ENCODE assay signal across 26 mouse cellular contexts in genomic region chr6:72241843-72242154, GRCm38 (mm10). TPM values are rescaled to one million over a fixed set of nuclear protein-coding genes. Genes with fewer than 3 reads are reported as not detected.
DNase-seq lines count a peak whose midpoint lies in the region; ATAC-seq lines count a peak whose summit lies in the region.
"Had no signal": no experiment of that assay in that cellular context is flagged by ENCODE, and none has a peak within 500 bp of the region (broad histone marks: within the 10 kb centered on the region; RNA-seq: fewer than 3 reads in every experiment).

No protein-coding gene starts in this region.

- H3K4me2 ChIP-seq in embryonic facial prominence, embryonic 13.5 days, result peak overlapping the region; percentile 24
- peak overlapping the region; percentile 28; the same call in 1 of the 2 replicates for H3K4me2 ChIP-seq in heart, embryonic 14.5 days (ENCODE audit: low read length)
- peak overlapping the region; percentile 8; the same call in 1 of the 2 replicates for H3K4me2 ChIP-seq in lung, embryonic 16.5 days (ENCODE audit: low read depth, low read length)
- H3K4me2 ChIP-seq in midbrain, embryonic 11.5 days, result no peak overlapping the region
- H3K4me2 ChIP-seq: forebrain, embryonic 13.5 days; neural tube, embryonic 15.5 days had no signal

- no peak overlapping the region; the same call in 1 of the 2 replicates for H3K9ac ChIP-seq in embryonic facial prominence, embryonic 13.5 days
- 0 out of 2 replicates have a peak overlapping the region, but pooled peaks have one; percentile 22 for H3K9ac ChIP-seq in heart, embryonic 14.5 days (ENCODE audit: low read length)
- H3K9ac ChIP-seq in lung, embryonic 16.5 days (ENCODE audit: low read length), result peak overlapping the region; percentile 37
- H3K9ac ChIP-seq in midbrain, embryonic 11.5 days (ENCODE audit: low read length), result no peak overlapping the region
- H3K9ac ChIP-seq: forebrain, embryonic 13.5 days; neural tube, embryonic 15.5 days had no signal

- ATAC-seq in embryonic facial prominence, embryonic 13.5 days (ENCODE audit: insufficient number of reproducible peaks, insufficient read depth, low FRiP score, low TSS enrichment, low read depth), result no peak
- ATAC-seq in heart, embryonic 14.5 days (ENCODE audit: insufficient number of reproducible peaks, insufficient read depth, low FRiP score, low read depth), result no peak
- no peak for ATAC-seq in lung, embryonic 16.5 days (ENCODE audit: low read depth)
- ATAC-seq in midbrain, embryonic 11.5 days (ENCODE audit: low FRiP score), result no peak
- ATAC-seq: forebrain, embryonic 13.5 days; hindbrain, embryonic 16.5 days; intestine, embryonic 16.5 days; midbrain, embryonic 16.5 days had no signal

- peaks cover 75% of the 10 kb centered on the region for H3K4me1 ChIP-seq in embryonic facial prominence, embryonic 13.5 days
- H3K4me1 ChIP-seq in embryonic facial prominence, embryonic 10.5 days, result peaks cover 47% of the 10 kb centered on the region
- peaks cover 45 to 58% of the 10 kb centered on the region in 2 experiments for H3K4me1 ChIP-seq in heart, embryonic 14.5 days (ENCODE audit: control insufficient read depth in 2 of 2, insufficient read depth in 2 of 2, low read length in 2 of 2)
- peaks cover 73% of the 10 kb centered on the region for H3K4me1 ChIP-seq in lung, embryonic 16.5 days (replicated peaks; ENCODE audit: control insufficient read depth, insufficient read depth, low read length)
- no peaks in the 10 kb centered on the region; the same call in 1 of the 2 replicates for H3K4me1 ChIP-seq in midbrain, embryonic 11.5 days (ENCODE audit: control insufficient read depth, insufficient read depth, low read length)

- no peak for DNase-seq in embryonic facial prominence, embryonic 10.5 days (ENCODE audit: low spot score)
- no peak for DNase-seq in heart, adult 8-10 months (ENCODE audit: low spot score)
- no peak for DNase-seq in lung, postnatal 14 days
- no peak for DNase-seq in midbrain, embryonic 11.5 days (ENCODE audit: low spot score, missing footprints)
- DNase-seq: cerebellum, adult 2 months; cerebellum, postnatal 36 days; gastrocnemius, postnatal 10 days; kidney, postnatal 36 days; liver; lung, adult 2 months; right cerebral cortex, postnatal 14 days; spleen, adult 18-20 months; thymus, postnatal 36 days had no signal

- 0 out of 2 replicates have a peak overlapping the region, but pooled peaks have one; percentile 66 for H3K27ac ChIP-seq in embryonic facial prominence, embryonic 13.5 days
- no peak overlapping the region for H3K27ac ChIP-seq in embryonic facial prominence, embryonic 10.5 days (replicated peaks)
- peak overlapping the region; percentile 47 to 53; a peak in 3 of 4 replicates for H3K27ac ChIP-seq in heart, embryonic 14.5 days (replicated peaks in 1 of 2; ENCODE audit: control insufficient read depth in 1 of 2, insufficient read depth in 1 of 2, low read depth in 2 of 2, low read length in 2 of 2)
- H3K27ac ChIP-seq in lung, embryonic 16.5 days (ENCODE audit: low read length), result peak overlapping the region; percentile 64; the same call in 1 of the 2 replicates
- H3K27ac ChIP-seq in midbrain, embryonic 11.5 days (ENCODE audit: low read depth, low read length), result no peak overlapping the region
- H3K27ac ChIP-seq: forebrain, embryonic 13.5 days; left cerebral cortex, adult 2 months; neural tube, embryonic 15.5 days had no signal

- peaks cover 44% of the 10 kb centered on the region for H3K27me3 ChIP-seq in embryonic facial prominence, embryonic 13.5 days
- peaks cover 67% of the 10 kb centered on the region for H3K27me3 ChIP-seq in embryonic facial prominence, embryonic 10.5 days (replicated peaks; ENCODE audit: low read depth, poor library complexity, severe bottlenecking)
- no peaks in the 10 kb centered on the region for H3K27me3 ChIP-seq in heart, embryonic 14.5 days (ENCODE audit: control insufficient read depth, insufficient read depth, low read length)
- no peaks in the 10 kb centered on the region for H3K27me3 ChIP-seq in lung, embryonic 16.5 days (ENCODE audit: control insufficient read depth, insufficient read depth, low read depth, low read length)
- peaks cover 7% of the 10 kb centered on the region for H3K27me3 ChIP-seq in midbrain, embryonic 11.5 days (ENCODE audit: control insufficient read depth, insufficient read depth, low read length)

- no peak overlapping the region for H3K4me3 ChIP-seq in embryonic facial prominence, embryonic 13.5 days
- no peak overlapping the region for H3K4me3 ChIP-seq in embryonic facial prominence, embryonic 10.5 days
- H3K4me3 ChIP-seq in heart, embryonic 14.5 days (ENCODE audit: control insufficient read depth in 1 of 2, insufficient read depth in 1 of 2, low read depth in 1 of 2, low read length in 2 of 2), result no peak overlapping the region
- no peak overlapping the region for H3K4me3 ChIP-seq in lung, embryonic 16.5 days (ENCODE audit: low read length)
- no peak overlapping the region for H3K4me3 ChIP-seq in midbrain, embryonic 11.5 days (ENCODE audit: low read depth, low read length)
- H3K4me3 ChIP-seq: erythroblast, embryonic 14.5 days; forebrain, embryonic 13.5 days; left cerebral cortex, adult 2 months; neural tube, embryonic 15.5 days had no signal

- WGBS in embryonic facial prominence, embryonic 13.5 days, result 26% methylated on average over 8 of the region's 8 CpGs
- WGBS in embryonic facial prominence, embryonic 10.5 days, result 46% methylated on average over 8 of the region's 8 CpGs
- WGBS in heart, embryonic 14.5 days, result 17% methylated on average over 8 of the region's 8 CpGs
- 25% methylated on average over 8 of the region's 8 CpGs for WGBS in lung, embryonic 16.5 days
- 52% methylated on average over 8 of the region's 8 CpGs for WGBS in midbrain, embryonic 11.5 days

- H3K36me3 ChIP-seq in embryonic facial prominence, embryonic 13.5 days, result no peaks in the 10 kb centered on the region
- no peaks in the 10 kb centered on the region for H3K36me3 ChIP-seq in embryonic facial prominence, embryonic 10.5 days (replicated peaks)
- no peaks in the 10 kb centered on the region for H3K36me3 ChIP-seq in heart, embryonic 14.5 days (ENCODE audit: control insufficient read depth, insufficient read depth, low read length)
- H3K36me3 ChIP-seq in lung, embryonic 16.5 days (ENCODE audit: control insufficient read depth, insufficient read depth, low read length), result no peaks in the 10 kb centered on the region
- no peaks in the 10 kb centered on the region for H3K36me3 ChIP-seq in midbrain, embryonic 11.5 days (ENCODE audit: control insufficient read depth, insufficient read depth, low read length)
- H3K36me3 ChIP-seq: neural tube, embryonic 15.5 days had no signal

- no peaks in the 10 kb centered on the region for H3K9me3 ChIP-seq in embryonic facial prominence, embryonic 13.5 days
- no peaks in the 10 kb centered on the region for H3K9me3 ChIP-seq in embryonic facial prominence, embryonic 10.5 days
- H3K9me3 ChIP-seq in heart, embryonic 14.5 days (ENCODE audit: control insufficient read depth, low read length), result no peaks in the 10 kb centered on the region
- H3K9me3 ChIP-seq in lung, embryonic 16.5 days (ENCODE audit: control insufficient read depth, low read length), result no peaks in the 10 kb centered on the region
- no peaks in the 10 kb centered on the region for H3K9me3 ChIP-seq in midbrain, embryonic 11.5 days (ENCODE audit: control insufficient read depth, low read length)
- H3K9me3 ChIP-seq: forebrain, embryonic 13.5 days; megakaryocyte, embryonic 14.5 days; neural tube, embryonic 15.5 days had no signal

RNA-seq across cellular contexts. Expression of gene Atoh8, which starts 6.4 kb away (rescaled TPM):
- polyA plus RNA-seq in embryonic facial prominence, embryonic 13.5 days (2015; fragmentation: Nextera tagmentation; extraction: Ambion mirVana), result 17.6 and 19.8 TPM in 2 replicates
- 17.7 and 21.4 TPM in 2 replicates for polyA plus RNA-seq in embryonic facial prominence, embryonic 10.5 days (2016; fragmentation: Nextera tagmentation; extraction: Ambion mirVana)
- 8.9 and 12.0 TPM in 2 replicates for polyA plus RNA-seq in heart, embryonic 14.5 days (2014; fragmentation: Nextera tagmentation; extraction: Ambion mirVana)
- 10 to 100 TPM in 2 of 4 experiments, 1 to 10 TPM in 2; 9.6 to 10.9 (median 10.1) TPM for total RNA-seq in heart, adult 8-10 months (2022)
- 32.2 and 35.3 TPM in 2 replicates for polyA plus RNA-seq in lung, embryonic 16.5 days (2015; fragmentation: Nextera tagmentation; extraction: Ambion mirVana)
- polyA plus RNA-seq in midbrain, embryonic 11.5 days (2014; fragmentation: Nextera tagmentation; extraction: Ambion mirVana), result 4.8 and 6.1 TPM in 2 replicates
- total RNA-seq: hematopoietic stem cell, adult 5-6 weeks; MEL had no signal
- polyA plus RNA-seq: erythroblast, embryonic 14.5 days had no signal

Comparison
In these comparisons a context has a peak if more than half of its experiments do, and no peak if none do; other contexts are left out.
1. H3K27ac ChIP-seq: peak in embryonic facial prominence, embryonic 13.5 days (single experiment), heart, embryonic 14.5 days (2 of 2) and lung, embryonic 16.5 days (single experiment); none in embryonic facial prominence, embryonic 10.5 days (single experiment) and midbrain, embryonic 11.5 days (single experiment).
2. H3K9ac ChIP-seq: peak in heart, embryonic 14.5 days (single experiment) and lung, embryonic 16.5 days (single experiment); none in embryonic facial prominence, embryonic 13.5 days (single experiment) and midbrain, embryonic 11.5 days (single experiment).